Mouse (Mus musculus) CH12.LX (cell line): ENCODE data around the gene Epb41. TPM values are rescaled to one million over a fixed set of nuclear protein-coding genes. Genes with fewer than 3 reads are reported as not detected.

Experiments
- DNase-seq: peaks from one replicate; pipeline ENCODE4 v3.0.0-alpha.2; 2013; ENCODE audit errors: extremely low read depth
- H3K27ac ChIP-seq: 2 replicates; pipeline ENCODE4 v1.5.1; 2012; ENCODE audit warnings: low read depth, mild to moderate bottlenecking, control low read depth, moderate library complexity; ENCODE audit not compliant: insufficient read depth
- H3K27me3 ChIP-seq: replicated peaks from 2 replicates; pipeline ENCODE3; 2012; ENCODE audit warnings: inconsistent platforms
- H3K36me3 ChIP-seq, 2 experiments: replicated peaks in 1 of 2; 2 replicates each; pipeline versions ENCODE3 to v1.6.1; 2012; ENCODE audit warnings: inconsistent platforms in 1 of 2, low read length in 1 of 2, mild to moderate bottlenecking in 1 of 2, mixed read lengths in 1 of 2, moderate library complexity in 1 of 2; ENCODE audit not compliant: control insufficient read depth in 1 of 2, insufficient read depth in 1 of 2
- H3K4me1 ChIP-seq, 2 experiments: 2 replicates each; pipeline ENCODE4 v1.6.1; 2012; ENCODE audit warnings: inconsistent platforms in 1 of 2, moderate library complexity in 1 of 2; ENCODE audit not compliant: insufficient read depth in 2 of 2, control insufficient read depth in 1 of 2
- H3K4me2 ChIP-seq: 2 replicates; pipeline ENCODE4 v1.6.1; 2012; ENCODE audit warnings: low read depth, mild to moderate bottlenecking, control low read depth; ENCODE audit not compliant: poor library complexity, insufficient read depth, severe bottlenecking
- H3K4me3 ChIP-seq, 3 experiments: fragments of 150-350 bp in 1 of 3; sonication (generic) in 1 of 3; replicated peaks in 1 of 3; 2 replicates each; pipeline versions ENCODE3 to v1.5.1; 2011 to 2012; ENCODE audit warnings: low read depth in 2 of 3, low read length in 2 of 3, mild to moderate bottlenecking in 2 of 3, moderate library complexity in 2 of 3, control low read depth in 1 of 3, improper control_type of control experiment in 1 of 3, inconsistent platforms in 1 of 3, mixed read lengths in 1 of 3; ENCODE audit not compliant: poor library complexity in 1 of 3
- H3K79me2 ChIP-seq: replicated peaks from 2 replicates; pipeline ENCODE4 v1.6.1; 2012; ENCODE audit warnings: mild to moderate bottlenecking, moderate library complexity; ENCODE audit not compliant: control insufficient read depth, poor library complexity, insufficient read depth, severe bottlenecking; ENCODE audit errors: extremely low read depth
- H3K9ac ChIP-seq: 2 replicates; pipeline ENCODE4 v1.6.1; 2012; ENCODE audit warnings: low read depth, mild to moderate bottlenecking, control low read depth, moderate library complexity; ENCODE audit not compliant: insufficient read depth
- H3K9me3 ChIP-seq: replicated peaks from 2 replicates; pipeline ENCODE3; 2012; ENCODE audit warnings: low read length, inconsistent platforms, mixed read lengths
- BHLHE40 ChIP-seq: IDR thresholded peaks from 2 replicates; pipeline ENCODE4 v1.6.1; 2011; ENCODE audit warnings: mild to moderate bottlenecking, low read depth, low read length, improper control_type of control experiment
- CHD1 ChIP-seq: IDR thresholded peaks from 2 replicates; pipeline ENCODE4 v1.6.1; 2012; ENCODE audit warnings: low read depth, low read length, improper control_type of control experiment, inconsistent platforms
- E2F4 ChIP-seq: IDR thresholded peaks from 2 replicates; pipeline ENCODE4 v1.6.1; 2011; ENCODE audit warnings: low read depth, low read length, improper control_type of control experiment; ENCODE audit not compliant: insufficient replicate concordance
- ELF1 ChIP-seq: IDR thresholded peaks from 2 replicates; pipeline ENCODE4 v1.6.1; 2014; ENCODE audit warnings: low read depth, mild to moderate bottlenecking, inconsistent platforms, low read length, improper control_type of control experiment
- EP300 ChIP-seq: IDR thresholded peaks from 2 replicates; pipeline ENCODE4 v1.6.1; 2011; ENCODE audit warnings: low read length, improper control_type of control experiment
- GABPA ChIP-seq: IDR thresholded peaks from 2 replicates; pipeline ENCODE4 v1.6.1; 2012; ENCODE audit warnings: low read depth, low read length, improper control_type of control experiment, inconsistent platforms; ENCODE audit not compliant: insufficient replicate concordance
- HCFC1 ChIP-seq: IDR thresholded peaks from 2 replicates; pipeline ENCODE4 v1.6.1; 2012; ENCODE audit warnings: low read depth, mild to moderate bottlenecking, inconsistent platforms, low read length, improper control_type of control experiment
- IRF4 ChIP-seq: IDR thresholded peaks from 2 replicates; pipeline ENCODE4 v1.6.1; 2014; ENCODE audit warnings: low read depth, mild to moderate bottlenecking, inconsistent platforms, low read length, improper control_type of control experiment
- JUND ChIP-seq: conservative IDR thresholded peaks from 2 replicates; pipeline ENCODE4 v1.6.1; 2011; ENCODE audit warnings: low read depth, low read length, improper control_type of control experiment
- MAFK ChIP-seq: IDR thresholded peaks from 2 replicates; pipeline ENCODE4 v1.6.1; 2011; ENCODE audit warnings: low read length, improper control_type of control experiment; ENCODE audit not compliant: insufficient replicate concordance
- MAX ChIP-seq: IDR thresholded peaks from 2 replicates; pipeline ENCODE4 v1.6.1; 2011; ENCODE audit warnings: low read length, improper control_type of control experiment
- MAZ ChIP-seq: IDR thresholded peaks from 2 replicates; pipeline ENCODE4 v1.6.1; 2012; ENCODE audit warnings: low read depth, mild to moderate bottlenecking, inconsistent platforms, low read length, improper control_type of control experiment, moderate library complexity
- MEF2A ChIP-seq: IDR thresholded peaks from 2 replicates; pipeline ENCODE4 v1.6.1; 2014; ENCODE audit warnings: low read depth, mild to moderate bottlenecking, inconsistent platforms, low read length, improper control_type of control experiment, borderline replicate concordance
- MXI1 ChIP-seq: IDR thresholded peaks from 2 replicates; pipeline ENCODE4 v1.6.1; 2011; ENCODE audit warnings: mild to moderate bottlenecking, low read depth, low read length, improper control_type of control experiment
- MYC ChIP-seq: IDR thresholded peaks from 2 replicates; pipeline ENCODE4 v1.6.1; 2011; ENCODE audit warnings: low read depth, mild to moderate bottlenecking, improper control_type of control experiment, low read length
- NRF1 ChIP-seq: IDR thresholded peaks from 2 replicates; pipeline ENCODE4 v1.6.1; 2014; ENCODE audit warnings: low read depth, mild to moderate bottlenecking, inconsistent platforms, low read length, improper control_type of control experiment, moderate library complexity
- PAX5 ChIP-seq: IDR thresholded peaks from 2 replicates; pipeline ENCODE4 v1.6.1; 2012; ENCODE audit warnings: low read length, inconsistent platforms, mixed read lengths
- POLR2A ChIP-seq: IDR thresholded peaks from 2 replicates; pipeline ENCODE4 v1.6.1; 2011; ENCODE audit warnings: low read depth, mild to moderate bottlenecking, improper control_type of control experiment, low read length
- RAD21 ChIP-seq: IDR thresholded peaks from 2 replicates; pipeline ENCODE4 v1.6.1; 2011; ENCODE audit warnings: low read depth, mild to moderate bottlenecking, low read length, improper control_type of control experiment, moderate library complexity
- SIN3A ChIP-seq: IDR thresholded peaks from 2 replicates; pipeline ENCODE4 v1.6.1; 2012; ENCODE audit warnings: low read length, improper control_type of control experiment, inconsistent platforms
- SMC3 ChIP-seq: IDR thresholded peaks from 2 replicates; pipeline ENCODE4 v1.6.1; 2011; ENCODE audit warnings: low read depth, low read length, improper control_type of control experiment
- TCF12 ChIP-seq: IDR thresholded peaks from 2 replicates; pipeline ENCODE4 v1.6.1; 2014; ENCODE audit warnings: low read depth, mild to moderate bottlenecking, inconsistent platforms, low read length, improper control_type of control experiment
- USF1 ChIP-seq: IDR thresholded peaks from 2 replicates; pipeline ENCODE4 v1.6.1; 2014; ENCODE audit warnings: low read depth, mild to moderate bottlenecking, inconsistent platforms, low read length, improper control_type of control experiment
- USF2 ChIP-seq: conservative IDR thresholded peaks from 2 replicates; pipeline ENCODE4 v1.6.1; 2011; ENCODE audit warnings: low read depth, low read length, improper control_type of control experiment
- ZKSCAN1 ChIP-seq: IDR thresholded peaks from 2 replicates; pipeline ENCODE4 v1.6.1; 2012; ENCODE audit warnings: low read depth, inconsistent platforms, low read length, improper control_type of control experiment, borderline replicate concordance
- ZMIZ1 ChIP-seq: IDR thresholded peaks from 2 replicates; pipeline ENCODE4 v1.6.1; 2012; ENCODE audit warnings: low read depth, mild to moderate bottlenecking, inconsistent platforms, low read length, improper control_type of control experiment
- ZNF384 ChIP-seq: IDR thresholded peaks from 2 replicates; pipeline ENCODE4 v1.6.1; 2012; ENCODE audit warnings: low read depth, low read length, improper control_type of control experiment, inconsistent platforms
- dilution Hi-C: fragments of 300-500 bp; cut with MboI; formaldehyde crosslinking; loops from 2 replicates; pipeline ENCODE4 v1.14.3; 2020; ENCODE audit warnings: low sequenced_read_pairs; ENCODE audit not compliant: extremely low pct_unique_long_range_greater_than_20kb, extremely low pct_ligation_motif_present
- in situ Hi-C: fragments of 300-500 bp; cut with MboI; formaldehyde crosslinking; loops from 3 replicates; pipeline ENCODE4 v1.14.3; 2019; ENCODE audit warnings: low sequenced_read_pairs, low pct_ligation_motif_present, low pct_unique_long_range_greater_than_20kb, mixed read lengths
- polyA plus RNA-seq: library from polyadenylated mRNA; unstranded; fragments of >175 nt; gene quantifications from 2 replicates; pipeline ENCODE4 v1.2.1, GENCODE M21; 2012; ENCODE audit warnings: low read depth; ENCODE audit not compliant: insufficient read length
- total RNA-seq, 2 experiments: library from RNA; depleted of rRNA; stranded (reverse); fragments of 300-350 nt in 1 of 2; fragments of >200 nt in 1 of 2; gene quantifications; 2 replicates each; pipeline ENCODE4 v1.2.3; 2012 to 2014

The Epb41 gene
- total and polyA plus RNA-seq, 3 experiments = 7.1 to 21.6 (median 10.0) TPM

- Histone ChIP-seq H3K27ac (no peak overlapping the region), H3K4me3 (no peak overlapping the region), H3K4me1 (peaks cover 4 to 5% of the 10 kb centered on the region in 2 experiments), H3K4me2 (no peak overlapping the region), H3K9ac (no peak overlapping the region), H3K36me3 (no peaks in the 10 kb centered on the region), H3K79me2 (no peaks in the 10 kb centered on the region), H3K9me3 (no peaks in the 10 kb centered on the region), H3K27me3 (peaks cover 9% of the 10 kb centered on the region)
- dilution Hi-C loops = no loop called here
- DNase-seq = no peak
- in situ Hi-C loops = no loop called here
- TF ChIP-seq MAFK = no peak
- TF ChIP-seq ZNF384 = no peak
- TF ChIP-seq MYC = no peak
- TF ChIP-seq ZMIZ1 = no peak
- no peak for TF ChIP-seq SIN3A
- no peak for TF ChIP-seq JUND
- TF ChIP-seq USF1 = no peak
- no peak for TF ChIP-seq TCF12
- no peak for TF ChIP-seq ELF1
- no peak for TF ChIP-seq E2F4
- TF ChIP-seq EP300 = no peak
- no peak for TF ChIP-seq MXI1
- TF ChIP-seq USF2 = no peak
- no peak for TF ChIP-seq ZKSCAN1
- TF ChIP-seq MAX = no peak
- TF ChIP-seq RAD21 = no peak
- no peak for TF ChIP-seq MEF2A
- TF ChIP-seq MAZ = no peak
Measured at GRCm38 (mm10) chr4:132043726-132044125, 31.4 kb downstream of the Epb41 start.

GRCm38 (mm10) chr4:132041471-132042332, 33.4 kb downstream of the Epb41 start:
- H3K9ac ChIP-seq = no peak overlapping the region
- no peak overlapping the region for H3K4me2 ChIP-seq
- no peaks in the 10 kb centered on the region for H3K27me3 ChIP-seq
- H3K4me1 ChIP-seq = peaks cover 4 to 14% of the 10 kb centered on the region in 2 experiments
- dilution Hi-C loops = no loop called here
- H3K36me3 ChIP-seq = no peaks in the 10 kb centered on the region
- no peak overlapping the region for H3K27ac ChIP-seq
- TF ChIP-seq IRF4 = no peak
- no peak for TF ChIP-seq MYC
- TF ChIP-seq PAX5 = no peak
- TF ChIP-seq NRF1 = no peak
- no peak for TF ChIP-seq ZNF384
- no peak for TF ChIP-seq POLR2A
- no peak for TF ChIP-seq SMC3
- TF ChIP-seq USF2 = no peak
- TF ChIP-seq MAFK = no peak
- TF ChIP-seq ZKSCAN1 = no peak
- no peak for TF ChIP-seq BHLHE40
- no peak for TF ChIP-seq GABPA
- TF ChIP-seq E2F4 = no peak
- TF ChIP-seq MAZ = no peak
- TF ChIP-seq CHD1 = no peak
- no peak for TF ChIP-seq ELF1
- no peak for TF ChIP-seq HCFC1
- no peak for TF ChIP-seq ZMIZ1
- TF ChIP-seq JUND = no peak
- TF ChIP-seq, all 38 proteins: peak for 0
- Histone ChIP-seq H3K4me3 (no peak overlapping the region), H3K79me2 (no peaks in the 10 kb centered on the region), H3K9me3 (no peaks in the 10 kb centered on the region)
- DNase-seq = no peak
- in situ Hi-C loops = no loop called here
